Mouse (Mus musculus) neural tube, embryonic 15.5 days (tissue): ENCODE results near the gene Drg2. TPM values are rescaled to one million over a fixed set of nuclear protein-coding genes. Genes with fewer than 3 reads are reported as not detected.
A peak's percentile ranks its signal among the peaks of the same experiment; 100 is the strongest.

Experiments
- ATAC-seq: fragments of 200-750 bp; cut with Nextera tagmentation; 2 replicates; pipeline ENCODE4 v1.8.0; 2017; ENCODE audit warnings: mild to moderate bottlenecking, moderate TSS enrichment, moderate library complexity; ENCODE audit not compliant: low FRiP score
- H3K27ac ChIP-seq: fragments of 300-500 bp; sonication (generic); replicated peaks from 2 replicates; pipeline ENCODE4 v1.5.1; 2015; ENCODE audit warnings: mild to moderate bottlenecking, inconsistent platforms
- H3K27me3 ChIP-seq: fragments of 300-500 bp; sonication (generic); replicated peaks from 2 replicates; pipeline ENCODE4 v1.6.1; 2015; ENCODE audit warnings: inconsistent platforms
- H3K36me3 ChIP-seq: fragments of 300-500 bp; sonication (generic); 2 replicates; pipeline ENCODE4 v1.6.1; 2015; ENCODE audit warnings: inconsistent platforms
- H3K4me1 ChIP-seq: fragments of 300-500 bp; sonication (generic); 2 replicates; pipeline ENCODE4 v1.6.1; 2015; ENCODE audit warnings: inconsistent platforms
- H3K4me2 ChIP-seq: fragments of 300-500 bp; sonication (generic); 2 replicates; pipeline ENCODE4 v1.6.1; 2015; ENCODE audit warnings: inconsistent platforms, mild to moderate bottlenecking, moderate library complexity
- H3K4me3 ChIP-seq: fragments of 300-500 bp; sonication (generic); replicated peaks from 2 replicates; pipeline ENCODE4 v1.5.1; 2015; ENCODE audit warnings: mild to moderate bottlenecking, inconsistent platforms
- H3K9ac ChIP-seq: fragments of 300-500 bp; sonication (generic); replicated peaks from 2 replicates; pipeline ENCODE4 v1.6.1; 2015; ENCODE audit warnings: mild to moderate bottlenecking, inconsistent platforms
- H3K9me3 ChIP-seq: fragments of 300-500 bp; sonication (generic); replicated peaks from 2 replicates; pipeline ENCODE4 v1.6.1; 2016; ENCODE audit warnings: inconsistent platforms
- WGBS: fragments of 180-500 bp; shearing (Covaris S2); methylation state at CpG from one replicate; pipeline ENCODE4 v1.1.7; 2015; ENCODE audit warnings: mixed read lengths; 5-methylcytosine and 5-hydroxymethylcytosine counted together
- polyA plus RNA-seq: library from polyadenylated mRNA; unstranded; fragments of >200 nt; fragmentation: Nextera tagmentation; extraction: Ambion mirVana; gene quantifications from 2 replicates; pipeline ENCODE4 v1.2.1, GENCODE M21; 2015

Gene Drg2
- 94.6 and 98.5 TPM in 2 replicates for polyA plus RNA-seq

DNA sequence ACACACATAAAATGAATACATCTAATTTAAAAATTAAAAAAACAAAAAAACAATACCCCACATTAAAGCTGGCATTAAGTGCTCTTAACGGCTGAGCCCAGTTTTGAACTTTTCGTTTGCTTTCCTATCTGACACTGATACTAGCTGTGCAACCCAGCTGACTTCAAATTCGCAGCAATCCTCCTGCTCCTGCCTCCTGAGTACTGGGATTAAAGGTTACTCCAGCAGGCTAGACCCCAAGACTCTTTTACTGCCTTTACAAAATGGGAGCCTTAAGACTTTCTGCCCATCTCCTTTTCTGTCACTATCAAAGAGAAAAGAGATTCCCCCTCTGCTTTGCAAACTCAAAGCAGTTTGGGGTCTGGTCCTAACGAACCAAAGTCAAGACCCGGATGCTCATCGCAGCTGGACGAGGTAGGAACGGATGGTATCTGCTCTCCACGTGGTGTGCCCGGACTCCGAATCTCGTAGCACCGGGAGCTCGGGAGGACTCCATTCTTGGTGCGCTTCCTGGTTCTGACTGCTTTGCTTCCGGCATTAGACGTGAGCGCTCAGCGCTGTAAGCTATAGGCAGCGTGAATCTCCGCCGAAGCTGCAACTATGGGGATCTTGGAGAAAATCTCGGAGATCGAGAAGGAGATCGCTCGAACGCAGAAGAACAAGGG lies at the start of gene Drg2:
Drg2 (plus strand) TSS at position 512 of the 665 bp plus-strand sequence.
- H3K36me3 ChIP-seq = peaks cover 29% of the 10 kb centered on the region
- no peaks in the 10 kb centered on the region for H3K27me3 ChIP-seq
- peak within 1 kb of the TSS; percentile 66 for H3K9ac ChIP-seq
- H3K27ac ChIP-seq = peak within 1 kb of the TSS; percentile 74
- no peaks in the 10 kb centered on the region for H3K9me3 ChIP-seq
- WGBS = 5% methylated on average over 27 of the region's 27 CpGs
- peak; percentile 91 for ATAC-seq
- H3K4me1 ChIP-seq = peaks cover 22% of the 10 kb centered on the region
- peak within 1 kb of the TSS; percentile 64 for H3K4me3 ChIP-seq
- H3K4me2 ChIP-seq = peak within 1 kb of the TSS; percentile 70

DNA sequence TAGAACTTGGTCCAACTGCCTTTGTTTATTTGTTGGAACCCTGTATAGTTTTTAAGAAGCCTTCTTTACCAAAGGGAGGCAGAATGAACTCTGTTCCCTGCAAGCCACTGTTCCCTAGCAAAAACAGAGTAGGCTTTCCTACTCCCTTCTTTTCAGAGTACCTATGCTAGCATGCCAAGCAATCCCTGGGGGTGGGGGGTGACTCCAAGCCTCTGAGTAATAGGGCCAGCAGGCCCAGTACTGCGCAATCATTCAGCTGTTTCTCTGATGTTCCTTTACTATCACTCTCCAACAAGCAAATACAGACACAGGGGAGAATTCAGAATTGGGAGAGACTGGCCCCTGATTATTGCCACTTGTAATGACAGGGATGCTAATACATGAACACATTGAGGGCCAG lies 47.8 kb upstream of the Drg2 start:
- Histone ChIP-seq H3K4me2 (no peak overlapping the region), H3K9ac (no peak overlapping the region), H3K27me3 (no peaks in the 10 kb centered on the region), H3K4me3 (no peak overlapping the region), H3K36me3 (peaks cover 64% of the 10 kb centered on the region), H3K27ac (no peak overlapping the region), H3K4me1 (no peaks in the 10 kb centered on the region), H3K9me3 (no peaks in the 10 kb centered on the region)
- WGBS = 100% methylated on average over 1 of the region's 1 CpGs
- ATAC-seq = no peak

DNA sequence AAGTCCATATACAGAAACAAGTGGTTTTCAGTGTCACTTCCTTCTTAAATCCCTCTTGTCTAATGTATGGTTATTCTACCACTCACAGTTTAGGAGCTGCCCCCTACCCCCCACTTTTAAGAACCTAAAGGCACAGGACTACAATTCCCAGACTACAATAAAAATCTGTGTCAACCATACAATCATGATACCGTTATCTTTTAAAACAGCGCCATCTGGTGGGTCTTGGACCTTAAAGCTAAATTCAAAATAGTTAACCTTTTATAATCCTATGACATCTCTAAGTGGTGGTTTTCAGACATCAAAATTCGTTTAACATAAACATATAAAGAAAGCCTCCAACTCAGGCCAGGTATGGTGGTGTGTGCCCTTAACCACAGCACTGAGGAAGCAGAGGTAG lies 42.2 kb upstream of the Drg2 start:
- Histone ChIP-seq H3K4me3 (no peak overlapping the region), H3K36me3 (peaks cover 18% of the 10 kb centered on the region), H3K4me1 (peaks cover 27% of the 10 kb centered on the region), H3K9ac (no peak overlapping the region), H3K27ac (no peak overlapping the region), H3K4me2 (no peak overlapping the region), H3K27me3 (no peaks in the 10 kb centered on the region), H3K9me3 (no peaks in the 10 kb centered on the region)
- 8% methylated on average over 3 of the region's 3 CpGs for WGBS
- ATAC-seq = no peak

DNA sequence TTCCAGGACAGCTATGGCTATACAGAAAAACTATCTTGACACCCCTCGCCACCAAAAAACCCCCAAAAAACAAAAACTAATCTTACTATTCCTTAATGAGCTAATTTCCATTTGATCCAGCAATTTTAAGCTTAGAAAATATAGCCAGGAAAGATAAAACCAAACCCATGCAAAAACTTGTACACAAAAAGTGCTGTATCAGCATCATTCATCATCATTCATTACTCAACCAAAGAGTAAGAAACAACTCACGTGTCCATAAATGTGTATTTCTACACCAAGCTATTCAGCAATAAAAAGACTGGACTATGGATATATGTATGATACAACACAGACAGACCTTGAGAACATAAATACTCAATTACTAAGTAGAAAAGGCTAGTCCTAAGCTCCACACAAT lies 41.5 kb upstream of the Drg2 start:
- Histone ChIP-seq H3K9me3 (no peaks in the 10 kb centered on the region), H3K4me3 (no peak overlapping the region), H3K9ac (no peak overlapping the region), H3K4me2 (no peak overlapping the region), H3K36me3 (peaks cover 10% of the 10 kb centered on the region), H3K27me3 (no peaks in the 10 kb centered on the region), H3K27ac (no peak overlapping the region), H3K4me1 (peaks cover 27% of the 10 kb centered on the region)
- 86% methylated on average over 2 of the region's 2 CpGs for WGBS
- no peak for ATAC-seq

DNA sequence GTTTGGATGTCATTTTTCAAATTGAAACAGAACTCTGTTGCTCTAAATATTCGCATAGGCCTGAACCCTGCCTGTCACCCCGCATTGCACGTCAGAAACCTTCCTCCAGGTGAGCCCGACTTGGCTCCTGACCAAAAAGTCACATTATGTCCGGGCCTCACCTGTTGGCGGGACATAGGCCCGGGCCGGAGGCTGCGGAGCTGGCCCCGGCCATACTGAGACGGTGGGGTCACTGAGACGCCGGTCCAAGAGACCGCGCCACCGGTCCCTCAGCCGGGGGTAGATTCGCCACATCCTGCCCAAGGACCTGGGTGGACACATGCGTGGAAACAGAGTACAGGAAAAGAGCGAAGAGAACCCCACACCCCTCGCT lies 37.8 kb upstream of the Drg2 start:
- Histone ChIP-seq H3K4me3 (peak overlapping the region; percentile 72), H3K27ac (peak overlapping the region; percentile 77), H3K9ac (peak overlapping the region; percentile 69), H3K4me2 (peak overlapping the region; percentile 71), H3K4me1 (peaks cover 44% of the 10 kb centered on the region), H3K9me3 (no peaks in the 10 kb centered on the region), H3K36me3 (no peaks in the 10 kb centered on the region), H3K27me3 (no peaks in the 10 kb centered on the region)
- WGBS = under 1% methylated on average over 21 of the region's 21 CpGs
- ATAC-seq = peak; percentile 61; the same call in 1 of the 2 replicates

- peak within 1 kb of the TSS; percentile 83 for H3K4me2 ChIP-seq
- no peaks in the 10 kb centered on the region for H3K36me3 ChIP-seq
- peak within 1 kb of the TSS; percentile 79 for H3K9ac ChIP-seq
- peak; percentile 98 for ATAC-seq
- peak within 1 kb of the TSS; percentile 84 for H3K27ac ChIP-seq
- peaks cover 43% of the 10 kb centered on the region for H3K4me1 ChIP-seq
- no peaks in the 10 kb centered on the region for H3K27me3 ChIP-seq
- under 1% methylated on average over 57 of the region's 81 CpGs for WGBS
- no peaks in the 10 kb centered on the region for H3K9me3 ChIP-seq
- peak within 1 kb of the TSS; percentile 72 for H3K4me3 ChIP-seq
Measured at GRCm38 (mm10) chr11:60416963-60417716, 37.3 kb upstream of the Drg2 start, which contains the start of gene Gid4. TSS of gene Gid4 (plus strand) at chr11:60417145.

GRCm38 (mm10) chr11:60417717-60418472 lies 36.5 kb upstream of the Drg2 start, which contains the start of gene Atpaf2:
TSS of gene Atpaf2 (minus strand) at chr11:60418457.
- Histone ChIP-seq H3K27ac (peak within 1 kb of the TSS; percentile 84), H3K9ac (peak within 1 kb of the TSS; percentile 79), H3K4me2 (peak within 1 kb of the TSS; percentile 83), H3K9me3 (no peaks in the 10 kb centered on the region), H3K36me3 (no peaks in the 10 kb centered on the region), H3K4me3 (peak within 1 kb of the TSS; percentile 72), H3K27me3 (no peaks in the 10 kb centered on the region), H3K4me1 (peaks cover 43% of the 10 kb centered on the region)
- ATAC-seq = peak; percentile 54; the same call in 1 of the 2 replicates
- WGBS = 0% methylated on average over 36 of the region's 39 CpGs

DNA sequence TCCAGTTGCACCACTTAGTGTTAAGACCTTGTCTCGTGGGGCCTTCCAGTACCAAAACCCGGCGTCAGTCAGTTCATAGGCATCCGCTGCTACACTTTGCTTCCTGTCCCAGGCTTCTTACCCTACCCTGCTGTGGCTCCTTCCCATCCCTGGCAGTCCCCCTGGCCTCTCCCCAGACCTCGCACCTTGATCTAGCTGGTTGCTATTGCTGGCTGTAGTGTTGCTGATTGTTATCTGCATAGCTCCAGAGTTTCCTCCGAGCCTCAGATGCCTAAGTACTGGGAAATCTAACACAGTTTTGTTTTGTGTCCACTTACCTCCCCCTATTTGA lies 36.0 kb upstream of the Drg2 start:
- no peaks in the 10 kb centered on the region for H3K36me3 ChIP-seq
- peak overlapping the region; percentile 72 for H3K4me3 ChIP-seq
- no peak overlapping the region for H3K27ac ChIP-seq
- WGBS = 23% methylated on average over 6 of the region's 6 CpGs
- H3K27me3 ChIP-seq = no peaks in the 10 kb centered on the region
- ATAC-seq = no peak
- peaks cover 43% of the 10 kb centered on the region for H3K4me1 ChIP-seq
- peak overlapping the region; percentile 79 for H3K9ac ChIP-seq
- H3K9me3 ChIP-seq = no peaks in the 10 kb centered on the region
- H3K4me2 ChIP-seq = peak overlapping the region; percentile 83

DNA sequence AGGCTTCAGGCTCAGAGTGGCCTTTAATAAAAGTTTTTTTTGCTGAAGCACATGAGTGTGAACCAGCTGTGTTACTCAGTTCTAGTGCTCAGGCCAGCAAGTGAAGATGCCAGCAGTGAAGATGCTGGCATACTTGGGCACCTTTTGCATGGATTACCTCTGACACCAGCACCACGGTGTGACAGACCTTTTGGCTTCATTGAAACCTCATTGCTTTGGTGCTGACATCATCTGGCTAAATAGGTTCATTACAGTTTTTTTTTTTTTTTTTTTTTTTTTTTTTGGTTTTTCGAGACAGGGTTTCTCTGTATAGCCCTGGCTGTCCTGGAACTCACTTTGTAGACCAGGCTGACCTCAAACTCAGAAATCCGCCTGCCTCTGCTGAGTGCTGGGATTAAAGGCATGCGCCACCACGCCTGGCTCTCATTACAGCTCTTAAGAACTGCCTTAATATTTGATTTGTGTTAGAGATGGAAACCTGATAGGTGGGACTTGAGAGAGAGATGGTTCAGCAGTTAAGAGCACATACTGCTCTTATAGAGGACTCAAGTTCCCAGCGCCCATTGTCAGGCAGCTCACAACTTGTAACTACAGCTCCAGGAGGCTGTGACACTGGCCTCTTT lies 32.2 kb upstream of the Drg2 start:
- Histone ChIP-seq H3K27me3 (no peaks in the 10 kb centered on the region), H3K27ac (no peak overlapping the region), H3K9me3 (no peaks in the 10 kb centered on the region), H3K36me3 (peaks cover 16% of the 10 kb centered on the region), H3K4me3 (no peak overlapping the region), H3K9ac (no peak overlapping the region), H3K4me1 (peaks cover 18% of the 10 kb centered on the region), H3K4me2 (no peak overlapping the region)
- WGBS = 63% methylated on average over 6 of the region's 6 CpGs
- no peak for ATAC-seq

GRCm38 (mm10) chr11:60423006-60423405 lies 31.4 kb upstream of the Drg2 start:
- no peaks in the 10 kb centered on the region for H3K9me3 ChIP-seq
- peaks cover 17% of the 10 kb centered on the region for H3K4me1 ChIP-seq
- H3K4me3 ChIP-seq = no peak overlapping the region
- H3K4me2 ChIP-seq = no peak overlapping the region
- peaks cover 25% of the 10 kb centered on the region for H3K36me3 ChIP-seq
- H3K27me3 ChIP-seq = no peaks in the 10 kb centered on the region
- 47% methylated on average over 1 of the region's 1 CpGs for WGBS
- no peak overlapping the region for H3K27ac ChIP-seq
- no peak overlapping the region for H3K9ac ChIP-seq
- ATAC-seq = no peak

- no peak overlapping the region for H3K9ac ChIP-seq
- no peaks in the 10 kb centered on the region for H3K9me3 ChIP-seq
- no peaks in the 10 kb centered on the region for H3K27me3 ChIP-seq
- H3K36me3 ChIP-seq = peaks cover 41% of the 10 kb centered on the region
- H3K4me3 ChIP-seq = no peak overlapping the region
- no peak for ATAC-seq
- no peak overlapping the region for H3K4me2 ChIP-seq
- no peak overlapping the region for H3K27ac ChIP-seq
- WGBS = 92% methylated on average over 1 of the region's 1 CpGs
- H3K4me1 ChIP-seq = no peaks in the 10 kb centered on the region
Measured at GRCm38 (mm10) chr11:60426417-60426816, 28.0 kb upstream of the Drg2 start.
